Mouse (Mus musculus) megakaryocyte, embryonic 14.5 days (primary cell): ENCODE data around the gene Igsf23.

Experiments used
- FLI1 ChIP-seq: IDR thresholded peaks from 2 replicates; pipeline ENCODE4 v1.6.1; 2012; ENCODE audit warnings: low read length, inconsistent platforms, mixed read lengths
- GATA1 ChIP-seq: IDR thresholded peaks from 3 replicates; pipeline ENCODE4 v1.6.1; 2012; ENCODE audit warnings: mixed read lengths, low read length, inconsistent platforms, borderline replicate concordance

DNA sequence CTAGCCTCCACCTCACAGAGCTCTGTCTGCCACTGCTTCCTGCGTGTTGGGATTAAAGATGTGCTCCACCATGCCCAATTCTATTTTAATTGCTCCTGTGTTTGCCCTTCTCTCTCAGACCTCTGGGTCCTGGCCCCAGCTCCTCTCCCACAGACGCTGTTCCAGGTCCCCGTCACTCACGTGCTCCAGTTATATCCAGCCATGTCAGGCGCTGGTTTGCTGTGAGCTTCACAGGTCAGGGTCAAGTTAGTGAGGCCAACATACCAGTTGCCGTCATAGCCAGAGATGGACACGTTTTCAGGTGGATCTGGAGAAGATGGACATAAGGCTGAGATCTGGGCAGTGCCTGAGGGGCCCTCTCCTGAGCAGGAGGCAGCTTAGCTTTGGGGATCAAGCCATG, 36.0 kb downstream of the Igsf23 start:
- TF ChIP-seq FLI1 (no peak), GATA1 (no peak)
